Mouse (Mus musculus): ENCODE data around the gene Col27a1. TPM values are rescaled to one million over a fixed set of nuclear protein-coding genes. Genes with fewer than 3 reads are reported as not detected.

The Col27a1 gene
- polyA plus RNA-seq, 1 experiment: 14.1 TPM

DNA sequence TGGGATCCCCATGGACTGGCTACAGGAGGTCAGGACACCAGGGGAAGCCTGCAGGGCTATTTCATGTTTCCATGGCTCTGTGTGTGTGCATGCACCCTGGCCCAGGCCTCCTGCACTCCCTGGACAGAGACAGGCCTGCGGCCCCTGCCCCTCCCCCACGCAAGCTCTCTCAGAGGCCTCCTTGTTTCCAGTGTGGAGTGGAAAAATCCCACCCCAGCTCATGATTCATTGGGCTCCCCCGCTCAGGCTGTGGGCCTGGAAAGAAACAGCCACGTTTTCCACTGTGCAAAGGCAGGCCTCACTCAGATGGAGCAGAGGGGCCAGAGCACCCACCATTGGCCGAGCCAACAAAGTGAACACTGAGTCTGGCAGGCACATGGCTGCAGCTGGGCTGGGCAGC is 15.1 kb downstream of the Col27a1 start:
- no peaks in the 10 kb centered on the region for H3K36me3 ChIP-seq (ENCODE audit: control insufficient read depth, insufficient read depth, low read length)
- no peak for DNase-seq
- TF ChIP-seq CTCF (IDR thresholded peaks at IDR 0.05; ENCODE audit: borderline replicate concordance, control insufficient read depth, extremely low read depth, insufficient read depth, low read length, poor library complexity) (no peak), POLR2A (IDR thresholded peaks at IDR 0.05; ENCODE audit: control insufficient read depth, extremely low read depth, insufficient read depth, low read length, poor library complexity) (no peak)
- H3K27ac ChIP-seq (ENCODE audit: control insufficient read depth, insufficient read depth, low read length): no peak overlapping the region
- 92% methylated on average over 5 of the region's 5 CpGs for WGBS
- H3K27me3 ChIP-seq (ENCODE audit: control insufficient read depth, insufficient read depth, low read length): no peaks in the 10 kb centered on the region
- no peak overlapping the region for H3K4me3 ChIP-seq (ENCODE audit: control insufficient read depth, insufficient read depth, low read length)
- peaks cover 19% of the 10 kb centered on the region for H3K4me1 ChIP-seq (replicated peaks; ENCODE audit: control insufficient read depth, insufficient read depth, low read length)

DNA sequence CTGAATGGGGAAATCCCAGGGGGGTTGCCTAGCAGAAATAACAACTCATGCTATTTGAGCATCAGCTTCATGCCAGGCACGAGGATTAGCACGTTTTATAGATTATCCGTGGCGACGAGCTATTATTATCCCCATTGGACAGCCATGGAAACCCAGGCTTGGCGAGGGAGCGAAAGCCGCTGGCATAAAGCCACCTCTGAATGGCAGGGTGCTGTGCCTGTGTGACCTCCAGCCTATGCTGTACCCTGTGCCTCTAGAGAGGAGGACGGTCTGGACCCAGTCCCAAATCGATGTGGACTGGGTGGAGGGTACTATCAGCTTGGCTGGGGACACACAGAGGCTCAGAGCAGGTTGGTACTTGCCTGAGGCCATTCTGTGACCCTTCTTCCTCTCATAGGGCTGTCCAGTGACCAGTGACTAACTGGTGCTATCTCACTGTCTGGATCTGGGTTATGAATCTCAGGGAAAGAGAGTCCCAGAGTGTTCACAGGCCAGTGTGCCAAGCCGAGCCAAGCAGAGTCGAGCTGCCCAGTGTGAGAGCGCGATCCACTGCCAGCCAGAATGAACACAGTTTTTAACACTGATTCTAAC is 16.3 kb downstream of the Col27a1 start:
- TF ChIP-seq CTCF (IDR thresholded peaks at IDR 0.05; ENCODE audit: borderline replicate concordance, control insufficient read depth, extremely low read depth, insufficient read depth, low read length, poor library complexity) (no peak), POLR2A (IDR thresholded peaks at IDR 0.05; ENCODE audit: control insufficient read depth, extremely low read depth, insufficient read depth, low read length, poor library complexity) (no peak)
- H3K27ac ChIP-seq (ENCODE audit: control insufficient read depth, insufficient read depth, low read length): no peak overlapping the region
- H3K4me3 ChIP-seq (ENCODE audit: control insufficient read depth, insufficient read depth, low read length): no peak overlapping the region
- WGBS: 96% methylated on average over 14 of the region's 14 CpGs
- DNase-seq: no peak
- H3K27me3 ChIP-seq (ENCODE audit: control insufficient read depth, insufficient read depth, low read length): no peaks in the 10 kb centered on the region
- H3K36me3 ChIP-seq (ENCODE audit: control insufficient read depth, insufficient read depth, low read length): no peaks in the 10 kb centered on the region
- peaks cover 11% of the 10 kb centered on the region for H3K4me1 ChIP-seq (replicated peaks; ENCODE audit: control insufficient read depth, insufficient read depth, low read length)

DNA sequence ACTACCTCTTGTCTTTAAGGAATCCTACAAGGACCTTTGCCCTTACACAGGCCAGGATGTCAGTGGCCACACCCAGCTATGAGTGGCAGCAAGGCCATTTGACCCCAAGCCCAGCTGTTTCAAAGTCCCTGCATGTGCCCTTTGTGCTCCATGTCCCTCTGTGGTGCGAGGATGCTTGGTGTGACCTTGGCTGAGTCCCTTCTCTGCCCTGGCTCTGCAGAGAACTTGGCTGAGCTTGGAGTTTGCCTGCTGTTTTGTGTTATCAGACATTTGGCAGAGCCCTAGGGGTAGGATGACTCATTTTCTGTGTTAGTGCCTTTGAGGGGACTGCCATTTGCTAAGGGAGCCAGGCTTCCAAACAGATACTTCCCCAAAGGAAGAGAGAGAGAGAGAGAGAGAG is 17.3 kb downstream of the Col27a1 start:
- DNase-seq: no peak
- Histone ChIP-seq H3K27ac (ENCODE audit: control insufficient read depth, insufficient read depth, low read length) (no peak overlapping the region), H3K36me3 (ENCODE audit: control insufficient read depth, insufficient read depth, low read length) (no peaks in the 10 kb centered on the region), H3K4me3 (ENCODE audit: control insufficient read depth, insufficient read depth, low read length) (no peak overlapping the region), H3K4me1 (replicated peaks; ENCODE audit: control insufficient read depth, insufficient read depth, low read length) (peaks cover 3% of the 10 kb centered on the region; the same call in 1 of the 2 replicates), H3K27me3 (ENCODE audit: control insufficient read depth, insufficient read depth, low read length) (no peaks in the 10 kb centered on the region)
- TF ChIP-seq CTCF (IDR thresholded peaks at IDR 0.05; ENCODE audit: borderline replicate concordance, control insufficient read depth, extremely low read depth, insufficient read depth, low read length, poor library complexity) (no peak), POLR2A (IDR thresholded peaks at IDR 0.05; ENCODE audit: control insufficient read depth, extremely low read depth, insufficient read depth, low read length, poor library complexity) (no peak)
- 87% methylated on average over 1 of the region's 1 CpGs for WGBS

- Histone ChIP-seq H3K27me3 (ENCODE audit: control insufficient read depth, insufficient read depth, low read length) (no peaks in the 10 kb centered on the region), H3K27ac (ENCODE audit: control insufficient read depth, insufficient read depth, low read length) (no peak overlapping the region), H3K4me3 (ENCODE audit: control insufficient read depth, insufficient read depth, low read length) (no peak overlapping the region), H3K36me3 (ENCODE audit: control insufficient read depth, insufficient read depth, low read length) (no peaks in the 10 kb centered on the region), H3K4me1 (replicated peaks; ENCODE audit: control insufficient read depth, insufficient read depth, low read length) (peaks cover 3% of the 10 kb centered on the region; the same call in 1 of the 2 replicates)
- WGBS: 76% methylated on average over 2 of the region's 2 CpGs
- TF ChIP-seq POLR2A (IDR thresholded peaks at IDR 0.05; ENCODE audit: control insufficient read depth, extremely low read depth, insufficient read depth, low read length, poor library complexity): no peak
- TF ChIP-seq CTCF (IDR thresholded peaks at IDR 0.05; ENCODE audit: borderline replicate concordance, control insufficient read depth, extremely low read depth, insufficient read depth, low read length, poor library complexity): no peak
- DNase-seq: no peak
Observed at GRCm38 (mm10) chr4:63232542-63233020, 18.8 kb downstream of the Col27a1 start.

DNA sequence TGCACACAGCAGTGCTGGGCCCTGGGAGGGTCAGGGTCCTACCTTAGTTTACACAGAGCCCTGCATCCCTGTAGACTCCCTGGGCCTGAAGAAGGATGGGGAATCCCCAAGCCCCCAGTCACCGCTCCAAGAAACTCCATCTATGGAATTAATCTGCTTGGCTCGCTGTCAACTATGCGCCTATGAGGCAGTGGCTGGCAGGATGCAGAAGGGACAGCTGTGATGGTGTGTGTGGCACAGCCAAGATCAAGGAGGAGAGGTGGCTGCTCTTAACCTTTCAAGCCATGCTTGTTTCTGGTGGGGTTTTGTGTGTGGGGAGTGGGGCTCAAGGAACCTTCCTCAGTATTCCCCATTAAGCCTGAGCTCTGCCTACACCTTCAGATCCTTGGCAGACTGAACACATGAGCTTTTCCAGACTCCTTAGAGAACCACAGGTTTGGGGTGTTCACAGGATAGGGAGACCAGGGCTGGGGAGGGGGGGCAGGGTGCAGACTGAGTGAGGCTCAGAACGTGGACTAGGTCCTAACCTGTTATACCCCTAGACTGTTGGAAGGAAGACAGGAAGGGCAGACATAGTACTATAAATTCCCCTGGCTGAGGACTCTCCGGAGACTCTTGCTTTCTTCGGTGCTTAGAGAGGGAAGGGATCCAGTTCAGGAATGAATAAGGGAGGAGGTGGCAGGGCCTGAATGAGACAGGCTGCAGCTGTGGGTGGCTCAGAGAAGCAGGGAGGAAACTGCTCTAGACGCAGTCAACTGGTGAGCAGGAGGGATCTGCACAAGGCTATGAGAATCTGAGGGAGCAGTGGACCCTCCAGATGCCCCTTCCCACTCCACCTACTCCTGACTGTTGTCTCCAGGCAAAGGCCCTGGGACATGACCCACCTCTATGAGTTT is 20.0 kb downstream of the Col27a1 start:
- TF ChIP-seq POLR2A (IDR thresholded peaks at IDR 0.05; ENCODE audit: control insufficient read depth, extremely low read depth, insufficient read depth, low read length, poor library complexity): no peak
- no peak for TF ChIP-seq CTCF (IDR thresholded peaks at IDR 0.05; ENCODE audit: borderline replicate concordance, control insufficient read depth, extremely low read depth, insufficient read depth, low read length, poor library complexity)
- WGBS: 89% methylated on average over 7 of the region's 7 CpGs
- Histone ChIP-seq H3K36me3 (ENCODE audit: control insufficient read depth, insufficient read depth, low read length) (no peaks in the 10 kb centered on the region), H3K4me1 (replicated peaks; ENCODE audit: control insufficient read depth, insufficient read depth, low read length) (peaks cover 3% of the 10 kb centered on the region; the same call in 1 of the 2 replicates), H3K27ac (ENCODE audit: control insufficient read depth, insufficient read depth, low read length) (no peak overlapping the region), H3K4me3 (ENCODE audit: control insufficient read depth, insufficient read depth, low read length) (no peak overlapping the region), H3K27me3 (ENCODE audit: control insufficient read depth, insufficient read depth, low read length) (no peaks in the 10 kb centered on the region)
- DNase-seq: no peak

DNA sequence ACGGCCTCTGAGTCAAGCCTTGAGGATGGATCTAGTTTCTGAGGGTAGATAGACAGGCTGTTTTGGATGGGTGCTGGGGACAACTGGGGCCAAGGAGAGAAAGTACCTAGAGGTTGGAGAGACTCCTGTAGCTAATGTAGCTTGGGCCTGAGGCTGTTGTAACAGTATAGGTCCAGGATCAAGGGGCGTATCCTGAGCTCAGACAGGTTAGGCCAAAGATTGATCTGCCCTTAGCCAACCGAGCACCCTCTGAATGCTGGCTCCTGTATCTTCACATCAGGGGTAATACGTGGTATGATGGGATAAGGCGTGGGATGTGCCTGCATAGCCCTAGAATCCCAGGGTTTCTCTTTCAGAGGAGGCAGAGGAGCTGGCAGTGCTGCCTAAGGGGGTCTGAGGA is 21.0 kb downstream of the Col27a1 start:
- WGBS: 98% methylated on average over 5 of the region's 5 CpGs

More for the DNA sequence above, 21.0 kb downstream of the Col27a1 start:
- H3K27ac ChIP-seq (ENCODE audit: control insufficient read depth, insufficient read depth, low read length): no peak overlapping the region
- H3K27me3 ChIP-seq (ENCODE audit: control insufficient read depth, insufficient read depth, low read length): no peaks in the 10 kb centered on the region
- H3K4me1 ChIP-seq (replicated peaks; ENCODE audit: control insufficient read depth, insufficient read depth, low read length): peaks cover 3% of the 10 kb centered on the region; the same call in 1 of the 2 replicates
- DNase-seq: no peak
- H3K4me3 ChIP-seq (ENCODE audit: control insufficient read depth, insufficient read depth, low read length): no peak overlapping the region
- TF ChIP-seq CTCF (IDR thresholded peaks at IDR 0.05; ENCODE audit: borderline replicate concordance, control insufficient read depth, extremely low read depth, insufficient read depth, low read length, poor library complexity): no peak
- no peak for TF ChIP-seq POLR2A (IDR thresholded peaks at IDR 0.05; ENCODE audit: control insufficient read depth, extremely low read depth, insufficient read depth, low read length, poor library complexity)
- no peaks in the 10 kb centered on the region for H3K36me3 ChIP-seq (ENCODE audit: control insufficient read depth, insufficient read depth, low read length)
